ENCODE assay signal across 18 mouse cellular contexts in genomic region chr4:148961081-148961480, GRCm38 (mm10).
A peak's percentile ranks its signal among the peaks of the same experiment; 100 is the strongest.
DNase-seq lines count a peak whose midpoint lies in the region; ATAC-seq and TF ChIP-seq lines count a peak whose summit lies in the region.
"Had no signal": no experiment of that assay in that cellular context is flagged by ENCODE, and none has a peak within 500 bp of the region (broad histone marks: within the 10 kb centered on the region; RNA-seq: fewer than 3 reads in every experiment).

No protein-coding gene starts in this region.

- H3K27ac ChIP-seq in heart, embryonic 12.5 days (ENCODE audit: poor library complexity, severe bottlenecking): peak overlapping the region; percentile 97
- no peak overlapping the region for H3K27ac ChIP-seq in bone marrow, adult 2 months (ENCODE audit: control insufficient read depth, insufficient read depth, low read depth, low read length, poor library complexity)
- H3K27ac ChIP-seq: forebrain, embryonic 10.5 days; hindbrain, embryonic 15.5 days; limb, embryonic 12.5 days; liver, embryonic 12.5 days had no signal

- TF ChIP-seq CTCF in bone marrow, adult 2 months (IDR thresholded peaks at IDR 0.05; ENCODE audit: control insufficient read depth, insufficient read depth, low read length): no peak

- H3K36me3 ChIP-seq in heart, embryonic 12.5 days: peaks cover 51% of the 10 kb centered on the region
- H3K36me3 ChIP-seq: hindbrain, embryonic 15.5 days had no signal

- intact Hi-C loops in heart, postnatal 36 days (cut with DNase I): no loop called here

- 79% methylated on average over 19 of the region's 19 CpGs for WGBS in heart, embryonic 12.5 days
- 92% methylated on average over 19 of the region's 19 CpGs for WGBS in bone marrow, adult 2 months

- no peaks in the 10 kb centered on the region for H3K9me3 ChIP-seq in heart, embryonic 12.5 days (replicated peaks)
- H3K9me3 ChIP-seq: forebrain, embryonic 10.5 days; hindbrain, embryonic 15.5 days; limb, embryonic 12.5 days; liver, embryonic 12.5 days had no signal

- no peak for ATAC-seq in heart, embryonic 12.5 days (ENCODE audit: insufficient number of reproducible peaks, low FRiP score)
- ATAC-seq: liver, embryonic 12.5 days had no signal

- DNase-seq in heart, postnatal 36 days: no peak
- peak; percentile 60 for DNase-seq in kidney, adult 11 months
- DNase-seq in kidney, postnatal 10 days: no peak
- peak; percentile 61 for DNase-seq in kidney, postnatal 14 days
- no peak for DNase-seq in gastrocnemius, adult 18-20 months (ENCODE audit: low spot score)
- DNase-seq: adrenal gland, postnatal 25 days; B cell, adult 2 months; cerebellum, adult 2 months; cerebellum, postnatal 36 days; lung, adult 2 months; retina, postnatal 1 day; right cerebral cortex, postnatal 4 days had no signal

- no peaks in the 10 kb centered on the region for H3K27me3 ChIP-seq in heart, embryonic 12.5 days (replicated peaks)
- H3K27me3 ChIP-seq: hindbrain, embryonic 15.5 days; liver, embryonic 12.5 days had no signal

- peak overlapping the region; percentile 53 for H3K4me2 ChIP-seq in heart, embryonic 12.5 days
- H3K4me2 ChIP-seq: hindbrain, embryonic 15.5 days; limb, embryonic 12.5 days; liver, embryonic 12.5 days had no signal

- peaks cover 51% of the 10 kb centered on the region for H3K4me1 ChIP-seq in heart, embryonic 12.5 days (replicated peaks)
- H3K4me1 ChIP-seq in bone marrow, adult 2 months (ENCODE audit: control insufficient read depth, insufficient read depth, low read length): no peaks in the 10 kb centered on the region
- H3K4me1 ChIP-seq: hindbrain, embryonic 15.5 days; liver, embryonic 12.5 days had no signal

- 0 out of 2 replicates have a peak, but pooled peaks have one; percentile 13 for TF ChIP-seq POLR2A in bone marrow, adult 2 months (IDR thresholded peaks at IDR 0.05; ENCODE audit: borderline replicate concordance, control insufficient read depth, low read depth, low read length)

- H3K9ac ChIP-seq in heart, embryonic 12.5 days: peak overlapping the region; percentile 76
- H3K9ac ChIP-seq: hindbrain, embryonic 15.5 days; limb, embryonic 12.5 days; liver, embryonic 12.5 days had no signal

- H3K4me3 ChIP-seq in heart, embryonic 12.5 days: peak overlapping the region; percentile 23
- no peak overlapping the region for H3K4me3 ChIP-seq in bone marrow, adult 2 months (replicated peaks; ENCODE audit: control insufficient read depth, low read depth, low read length)
- H3K4me3 ChIP-seq: forebrain, embryonic 10.5 days; hindbrain, embryonic 15.5 days; limb, embryonic 12.5 days; liver, embryonic 12.5 days had no signal

Comparison
In these comparisons a context has a peak if more than half of its experiments do, and no peak if none do; other contexts are left out.
1. DNase-seq: peak in kidney, adult 11 months (single experiment) and kidney, postnatal 14 days (single experiment); none in heart, postnatal 36 days (0 of 2), kidney, postnatal 10 days (single experiment) and gastrocnemius, adult 18-20 months (single experiment).